Mouse (Mus musculus) forebrain, embryonic 16.5 days (tissue): Measurements from ENCODE around the gene Synrg. TPM values are rescaled to one million over a fixed set of nuclear protein-coding genes. Genes with fewer than 3 reads are reported as not detected.

Source experiments
- ATAC-seq: fragments of 200-750 bp; cut with Nextera tagmentation; 2 replicates; pipeline ENCODE4 v1.8.0; 2017; ENCODE audit warnings: mild to moderate bottlenecking, moderate library complexity
- H3K27ac ChIP-seq: fragments of 300-500 bp; sonication (generic); 2 replicates; pipeline ENCODE4 v1.5.1; 2014; ENCODE audit warnings: low read length, control low read depth
- H3K27me3 ChIP-seq: fragments of 300-500 bp; sonication (generic); replicated peaks from 2 replicates; pipeline ENCODE4 v1.6.1; 2014; ENCODE audit warnings: low read length; ENCODE audit not compliant: control insufficient read depth, insufficient read depth
- H3K36me3 ChIP-seq: fragments of 300-500 bp; sonication (generic); 2 replicates; pipeline ENCODE4 v1.6.1; 2014; ENCODE audit not compliant: control insufficient read depth, insufficient read depth
- H3K4me1 ChIP-seq: fragments of 300-500 bp; sonication (generic); replicated peaks from 2 replicates; pipeline ENCODE4 v1.6.1; 2014; ENCODE audit warnings: low read length; ENCODE audit not compliant: control insufficient read depth, insufficient read depth
- H3K4me2 ChIP-seq: fragments of 300-500 bp; sonication (generic); 2 replicates; pipeline ENCODE4 v1.6.1; 2014; ENCODE audit warnings: mild to moderate bottlenecking, low read length, control low read depth
- H3K4me3 ChIP-seq: fragments of 300-500 bp; sonication (generic); replicated peaks from 2 replicates; pipeline ENCODE4 v1.5.1; 2014; ENCODE audit warnings: mild to moderate bottlenecking, low read length, control low read depth
- H3K9ac ChIP-seq: fragments of 300-500 bp; sonication (generic); replicated peaks from 2 replicates; pipeline ENCODE4 v1.6.1; 2014; ENCODE audit warnings: low read depth, low read length, control low read depth
- H3K9me3 ChIP-seq: fragments of 300-500 bp; sonication (generic); 2 replicates; pipeline ENCODE4 v1.6.1; 2016; ENCODE audit warnings: low read length; ENCODE audit not compliant: control insufficient read depth
- WGBS: fragments of 180-500 bp; shearing (Covaris S2); extraction: QIAGEN DNeasy Blood & Tissue Kit; methylation state at CpG from one replicate; pipeline ENCODE4 v1.1.7; 2014; 5-methylcytosine and 5-hydroxymethylcytosine counted together
- polyA plus RNA-seq: library from polyadenylated mRNA; unstranded; fragments of >200 nt; fragmentation: Nextera tagmentation; extraction: Ambion mirVana; gene quantifications from 2 replicates; pipeline ENCODE4 v1.2.1, GENCODE M21; 2015

Gene Synrg
- polyA plus RNA-seq, 1 experiment from 2014 or later, result 34.9 TPM

DNA sequence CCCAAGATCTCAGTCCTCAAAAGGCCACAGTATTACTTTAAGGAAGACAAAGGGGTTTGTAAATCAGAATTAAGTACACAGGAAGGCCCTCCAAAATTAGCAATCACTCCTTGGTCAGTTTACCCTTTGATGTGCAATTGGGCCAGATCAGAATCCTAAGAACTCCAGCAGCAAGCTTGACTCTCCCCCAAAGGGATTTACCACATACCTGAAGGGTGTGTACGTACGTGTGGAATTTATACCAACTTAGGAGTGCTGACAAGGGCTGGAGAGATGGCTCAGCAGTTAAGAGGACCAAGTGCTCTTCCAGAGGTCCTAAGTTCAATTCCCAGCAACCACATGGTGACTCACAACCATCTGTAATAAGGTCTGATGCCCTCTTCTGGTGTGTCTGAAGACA, 97.7 kb downstream of the Synrg start:
- Histone ChIP-seq H3K36me3 (no peaks in the 10 kb centered on the region), H3K9me3 (no peaks in the 10 kb centered on the region), H3K4me2 (no peak overlapping the region), H3K4me3 (no peak overlapping the region), H3K27me3 (0 out of 2 replicates have a peak, but pooled peaks cover under 1% of the 10 kb centered on the region), H3K9ac (no peak overlapping the region), H3K4me1 (peaks cover 9% of the 10 kb centered on the region), H3K27ac (no peak overlapping the region)
- ATAC-seq, result no peak
- WGBS, result 96% methylated on average over 2 of the region's 2 CpGs

GRCm38 (mm10) chr11:84062805-84063204, 98.6 kb downstream of the Synrg start:
- peaks cover 18% of the 10 kb centered on the region for H3K4me1 ChIP-seq
- no peak overlapping the region for H3K4me3 ChIP-seq
- H3K27me3 ChIP-seq, result 0 out of 2 replicates have a peak, but pooled peaks cover 4% of the 10 kb centered on the region
- ATAC-seq, result no peak
- 74% methylated on average over 2 of the region's 2 CpGs for WGBS
- no peak overlapping the region for H3K9ac ChIP-seq
- no peak overlapping the region for H3K27ac ChIP-seq
- H3K4me2 ChIP-seq, result no peak overlapping the region
- no peaks in the 10 kb centered on the region for H3K36me3 ChIP-seq
- H3K9me3 ChIP-seq, result no peaks in the 10 kb centered on the region

- H3K9ac ChIP-seq, result no peak overlapping the region
- no peak overlapping the region for H3K27ac ChIP-seq
- H3K4me1 ChIP-seq, result peaks cover 20% of the 10 kb centered on the region
- 0 out of 2 replicates have a peak, but pooled peaks cover 4% of the 10 kb centered on the region for H3K27me3 ChIP-seq
- H3K9me3 ChIP-seq, result no peaks in the 10 kb centered on the region
- no peak for ATAC-seq
- no peaks in the 10 kb centered on the region for H3K36me3 ChIP-seq
- no peak overlapping the region for H3K4me3 ChIP-seq
- 89% methylated on average over 3 of the region's 3 CpGs for WGBS
- no peak overlapping the region for H3K4me2 ChIP-seq
These were observed 99.5 kb downstream of the Synrg start for GRCm38 (mm10) chr11:84063631-84064209.

DNA sequence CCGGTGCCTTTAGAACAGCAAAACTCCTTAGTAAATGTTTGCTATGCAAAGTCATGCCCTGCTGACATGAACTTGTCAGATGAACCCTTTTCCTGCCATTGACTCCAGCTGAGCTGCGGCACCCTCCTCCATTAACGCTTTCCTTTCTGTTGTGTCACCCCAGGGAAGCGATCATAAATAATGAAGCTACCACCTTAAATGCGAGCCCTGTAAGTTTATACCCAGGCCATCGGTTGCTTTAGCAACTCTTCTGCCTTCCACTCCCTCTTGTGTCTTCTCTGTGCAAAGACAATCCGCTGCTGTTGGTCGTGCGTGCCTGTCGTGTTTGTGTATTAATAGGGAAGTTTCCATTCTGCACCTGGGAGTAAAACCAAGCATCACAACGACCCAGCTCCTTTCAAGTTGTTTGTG, 101.8 kb downstream of the Synrg start:
- H3K4me2 ChIP-seq, result peak overlapping the region; percentile 32
- H3K9me3 ChIP-seq, result no peaks in the 10 kb centered on the region
- H3K4me1 ChIP-seq, result peaks cover 20% of the 10 kb centered on the region
- H3K36me3 ChIP-seq, result no peaks in the 10 kb centered on the region
- H3K27ac ChIP-seq, result no peak overlapping the region
- H3K9ac ChIP-seq, result no peak overlapping the region
- H3K27me3 ChIP-seq, result 0 out of 2 replicates have a peak, but pooled peaks cover 8% of the 10 kb centered on the region
- 10% methylated on average over 11 of the region's 11 CpGs for WGBS
- ATAC-seq, result no peak
- H3K4me3 ChIP-seq, result peak overlapping the region; percentile 22; the same call in 1 of the 2 replicates

- Histone ChIP-seq H3K9ac (peak overlapping the region; percentile 19; the same call in 1 of the 2 replicates), H3K27me3 (0 out of 2 replicates have a peak, but pooled peaks cover 8% of the 10 kb centered on the region), H3K4me2 (peak overlapping the region; percentile 72), H3K4me1 (peaks cover 20% of the 10 kb centered on the region), H3K9me3 (no peaks in the 10 kb centered on the region), H3K36me3 (no peaks in the 10 kb centered on the region), H3K27ac (no peak overlapping the region), H3K4me3 (peak overlapping the region; percentile 70)
- WGBS, result 5% methylated on average over 18 of the region's 18 CpGs
- ATAC-seq, result no peak
These were observed 102.9 kb downstream of the Synrg start for GRCm38 (mm10) chr11:84066927-84067645.

DNA sequence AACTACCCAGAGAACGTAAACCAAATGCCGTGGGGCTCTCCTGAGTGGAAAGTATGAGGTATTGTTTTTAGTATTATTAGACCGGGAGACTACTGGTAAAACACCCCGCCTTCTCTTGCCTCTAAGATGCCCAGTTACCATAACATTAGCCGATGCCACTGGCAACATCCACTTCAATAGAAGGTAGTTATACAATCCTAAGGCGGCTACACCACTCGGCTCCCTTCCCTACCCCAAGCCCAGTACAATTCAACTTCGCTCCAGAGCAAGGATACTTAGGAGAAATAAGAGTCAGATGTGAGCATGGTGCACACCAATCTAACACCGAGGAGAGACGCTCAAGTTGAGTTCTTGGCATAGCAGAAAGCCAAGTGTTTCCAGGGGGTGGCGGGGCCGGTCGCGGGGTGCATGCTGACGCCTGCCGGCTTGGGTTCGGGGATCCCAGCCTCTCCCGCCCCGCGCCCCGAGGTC, 103.5 kb downstream of the Synrg start:
- 1% methylated on average over 21 of the region's 21 CpGs for WGBS
- H3K27ac ChIP-seq, result no peak overlapping the region
- H3K4me3 ChIP-seq, result peak overlapping the region; percentile 70

GRCm38 (mm10) chr11:84068191-84069033, 104.2 kb downstream of the Synrg start:
- 0 out of 2 replicates have a peak, but pooled peaks cover 8% of the 10 kb centered on the region for H3K27me3 ChIP-seq
- H3K4me2 ChIP-seq, result peak overlapping the region; percentile 72
- H3K9ac ChIP-seq, result peak overlapping the region; percentile 70
- ATAC-seq, result peak; percentile 78
- H3K9me3 ChIP-seq, result no peaks in the 10 kb centered on the region
- WGBS, result 3% methylated on average over 61 of the region's 63 CpGs
- H3K27ac ChIP-seq, result no peak overlapping the region
- H3K36me3 ChIP-seq, result no peaks in the 10 kb centered on the region
- peak overlapping the region; percentile 70 for H3K4me3 ChIP-seq
- peaks cover 22% of the 10 kb centered on the region for H3K4me1 ChIP-seq

More for the DNA sequence above, 103.5 kb downstream of the Synrg start:
- no peaks in the 10 kb centered on the region for H3K36me3 ChIP-seq
- H3K9me3 ChIP-seq, result no peaks in the 10 kb centered on the region
- peak overlapping the region; percentile 70 for H3K9ac ChIP-seq
- H3K4me2 ChIP-seq, result peak overlapping the region; percentile 72
- peaks cover 20% of the 10 kb centered on the region for H3K4me1 ChIP-seq
- 0 out of 2 replicates have a peak, but pooled peaks cover 8% of the 10 kb centered on the region for H3K27me3 ChIP-seq
- ATAC-seq, result peak; percentile 47; the same call in 1 of the 2 replicates

DNA sequence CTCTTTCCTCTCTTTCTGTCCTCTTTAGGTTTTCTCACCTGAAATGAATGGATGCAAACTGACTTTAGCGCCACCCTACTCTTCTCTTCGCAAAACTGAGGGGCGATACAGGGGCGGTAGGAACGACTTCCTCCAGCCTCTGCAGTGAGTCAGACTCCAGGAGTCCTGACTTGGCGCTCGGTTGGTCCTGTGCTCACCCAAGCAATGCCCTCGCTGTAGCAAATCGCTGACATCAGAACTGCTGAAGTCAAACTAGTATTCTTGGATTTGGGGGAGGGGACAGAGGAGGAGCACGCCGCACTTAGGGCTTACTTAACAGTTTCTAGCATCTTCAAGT, 104.8 kb downstream of the Synrg start, which contains the start of gene Dusp14:
Dusp14 (minus strand) TSS at position 228 of the 337 bp plus-strand sequence.
- H3K4me1 ChIP-seq, result peaks cover 22% of the 10 kb centered on the region
- H3K9me3 ChIP-seq, result no peaks in the 10 kb centered on the region
- no peak for ATAC-seq
- 24% methylated on average over 11 of the region's 11 CpGs for WGBS
- H3K4me3 ChIP-seq, result peak within 1 kb of the TSS; percentile 70
- H3K4me2 ChIP-seq, result peak within 1 kb of the TSS; percentile 72
- no peak within 1 kb of the TSS for H3K27ac ChIP-seq
- peak within 1 kb of the TSS; percentile 70 for H3K9ac ChIP-seq
- 0 out of 2 replicates have a peak, but pooled peaks cover 8% of the 10 kb centered on the region for H3K27me3 ChIP-seq
- H3K36me3 ChIP-seq, result no peaks in the 10 kb centered on the region
